Mouse (Mus musculus): Measurements from ENCODE around the gene Zfp280d. TPM values are rescaled to one million over a fixed set of nuclear protein-coding genes. Genes with fewer than 3 reads are reported as not detected.
"Not testable (repeated sequence)": the region's sequence is repeated elsewhere in the genome, so short reads cannot be mapped to it uniquely, and the experiment has no call there.

The Zfp280d gene
- polyA plus RNA-seq, 1 experiment from 2014 or later = 28.4 TPM

GRCm38 (mm10) chr9:72375639-72376038, 101.0 kb downstream of the Zfp280d start:
- H3K4me1 ChIP-seq = no peaks in the 10 kb centered on the region
- 71% methylated on average over 3 of the region's 3 CpGs for WGBS
- no peaks in the 10 kb centered on the region for H3K9me3 ChIP-seq
- no peak overlapping the region for H3K4me2 ChIP-seq
- H3K4me3 ChIP-seq (replicated peaks) = no peak overlapping the region
- H3K27me3 ChIP-seq (replicated peaks) = no peaks in the 10 kb centered on the region
- no peak overlapping the region for H3K9ac ChIP-seq
- no peak overlapping the region for H3K27ac ChIP-seq
- no peaks in the 10 kb centered on the region for H3K36me3 ChIP-seq
- ATAC-seq (ENCODE audit: insufficient read depth, low FRiP score, low read depth) = no peak

GRCm38 (mm10) chr9:72385786-72386185, 111.1 kb downstream of the Zfp280d start:
- Histone ChIP-seq H3K9me3 (no peaks in the 10 kb centered on the region), H3K4me2 (no peak overlapping the region), H3K27ac (no peak overlapping the region), H3K4me3 (replicated peaks) (no peak overlapping the region), H3K9ac (no peak overlapping the region), H3K36me3 (no peaks in the 10 kb centered on the region), H3K27me3 (replicated peaks) (no peaks in the 10 kb centered on the region), H3K4me1 (no peaks in the 10 kb centered on the region)
- WGBS = 77% methylated on average over 7 of the region's 7 CpGs
- ATAC-seq (ENCODE audit: insufficient read depth, low FRiP score, low read depth) = no peak

- no peaks in the 10 kb centered on the region for H3K4me1 ChIP-seq
- 78% methylated on average over 4 of the region's 4 CpGs for WGBS
- ATAC-seq (ENCODE audit: insufficient read depth, low FRiP score, low read depth) = no peak
- no peak overlapping the region for H3K4me3 ChIP-seq (replicated peaks)
- no peak overlapping the region for H3K4me2 ChIP-seq
- no peak overlapping the region for H3K27ac ChIP-seq
- H3K36me3 ChIP-seq = no peaks in the 10 kb centered on the region
- no peak overlapping the region for H3K9ac ChIP-seq
- H3K27me3 ChIP-seq (replicated peaks) = no peaks in the 10 kb centered on the region
- no peaks in the 10 kb centered on the region for H3K9me3 ChIP-seq
Observed at GRCm38 (mm10) chr9:72388934-72389333, 114.3 kb downstream of the Zfp280d start.

- no peak for ATAC-seq (ENCODE audit: insufficient read depth, low FRiP score, low read depth)
- H3K36me3 ChIP-seq = no peaks in the 10 kb centered on the region
- no peaks in the 10 kb centered on the region for H3K27me3 ChIP-seq (replicated peaks)
- H3K4me1 ChIP-seq = no peaks in the 10 kb centered on the region
- WGBS = 72% methylated on average over 14 of the region's 14 CpGs
- no peak overlapping the region for H3K9ac ChIP-seq
- no peak overlapping the region for H3K4me3 ChIP-seq (replicated peaks)
- no peak overlapping the region for H3K4me2 ChIP-seq
- no peaks in the 10 kb centered on the region for H3K9me3 ChIP-seq
- no peak overlapping the region for H3K27ac ChIP-seq
Observed at GRCm38 (mm10) chr9:72389431-72390002, 114.9 kb downstream of the Zfp280d start.

GRCm38 (mm10) chr9:72390321-72391077, 115.8 kb downstream of the Zfp280d start:
- no peaks in the 10 kb centered on the region for H3K36me3 ChIP-seq
- no peak overlapping the region for H3K27ac ChIP-seq
- H3K4me1 ChIP-seq = no peaks in the 10 kb centered on the region
- no peaks in the 10 kb centered on the region for H3K9me3 ChIP-seq
- H3K4me3 ChIP-seq (replicated peaks) = no peak overlapping the region
- no peak overlapping the region for H3K4me2 ChIP-seq
- 73% methylated on average over 12 of the region's 12 CpGs for WGBS
- no peak overlapping the region for H3K9ac ChIP-seq
- ATAC-seq (ENCODE audit: insufficient read depth, low FRiP score, low read depth) = no peak
- no peaks in the 10 kb centered on the region for H3K27me3 ChIP-seq (replicated peaks)

GRCm38 (mm10) chr9:72392686-72393085, 118.0 kb downstream of the Zfp280d start:
- WGBS = 86% methylated on average over 7 of the region's 7 CpGs
- no peak for ATAC-seq (ENCODE audit: insufficient read depth, low FRiP score, low read depth)

GRCm38 (mm10) chr9:72393238-72393637, 118.6 kb downstream of the Zfp280d start:
- 84% methylated on average over 15 of the region's 15 CpGs for WGBS
- H3K36me3 ChIP-seq = no peaks in the 10 kb centered on the region
- no peak overlapping the region for H3K9ac ChIP-seq
- H3K27ac ChIP-seq = no peak overlapping the region
- no peak overlapping the region for H3K4me2 ChIP-seq
- H3K4me1 ChIP-seq = no peaks in the 10 kb centered on the region
- H3K27me3 ChIP-seq (replicated peaks) = no peaks in the 10 kb centered on the region
- H3K9me3 ChIP-seq = no peaks in the 10 kb centered on the region
- H3K4me3 ChIP-seq (replicated peaks) = no peak overlapping the region
- ATAC-seq (ENCODE audit: insufficient read depth, low FRiP score, low read depth) = no peak

More at GRCm38 (mm10) chr9:72392686-72393085, 118.0 kb downstream of the Zfp280d start:
- Histone ChIP-seq H3K36me3 (no peaks in the 10 kb centered on the region), H3K4me1 (no peaks in the 10 kb centered on the region), H3K27ac (no peak overlapping the region), H3K4me3 (replicated peaks) (no peak overlapping the region), H3K9me3 (no peaks in the 10 kb centered on the region), H3K4me2 (no peak overlapping the region), H3K27me3 (replicated peaks) (no peaks in the 10 kb centered on the region), H3K9ac (no peak overlapping the region)

GRCm38 (mm10) chr9:72393869-72394341, 119.2 kb downstream of the Zfp280d start:
- 71% methylated on average over 8 of the region's 8 CpGs for WGBS
- no peak for ATAC-seq (ENCODE audit: insufficient read depth, low FRiP score, low read depth)
- H3K4me3 ChIP-seq (replicated peaks) = no peak overlapping the region
- H3K27me3 ChIP-seq (replicated peaks) = no peaks in the 10 kb centered on the region
- no peak overlapping the region for H3K27ac ChIP-seq
- no peaks in the 10 kb centered on the region for H3K36me3 ChIP-seq
- no peaks in the 10 kb centered on the region for H3K4me1 ChIP-seq
- H3K4me2 ChIP-seq = no peak overlapping the region
- no peaks in the 10 kb centered on the region for H3K9me3 ChIP-seq
- no peak overlapping the region for H3K9ac ChIP-seq

- no peak overlapping the region for H3K9ac ChIP-seq
- no peak overlapping the region for H3K4me2 ChIP-seq
- no peak overlapping the region for H3K4me3 ChIP-seq (replicated peaks)
- ATAC-seq (ENCODE audit: insufficient read depth, low FRiP score, low read depth) = no peak
- no peak overlapping the region for H3K27ac ChIP-seq
- 42% methylated on average over 4 of the region's 4 CpGs for WGBS
- H3K27me3 ChIP-seq (replicated peaks) = no peaks in the 10 kb centered on the region
- H3K9me3 ChIP-seq = no peaks in the 10 kb centered on the region
- no peaks in the 10 kb centered on the region for H3K36me3 ChIP-seq
- H3K4me1 ChIP-seq = no peaks in the 10 kb centered on the region
Observed at GRCm38 (mm10) chr9:72400121-72400520, 125.5 kb downstream of the Zfp280d start.

- not testable (repeated sequence) for H3K4me1 ChIP-seq; H3K36me3 ChIP-seq; H3K27ac ChIP-seq; H3K27me3 ChIP-seq (replicated peaks); ATAC-seq (ENCODE audit: insufficient read depth, low FRiP score, low read depth); H3K9ac ChIP-seq; H3K4me3 ChIP-seq (replicated peaks); H3K4me2 ChIP-seq; H3K9me3 ChIP-seq
- 76% methylated on average over 4 of the region's 4 CpGs for WGBS
Observed at GRCm38 (mm10) chr9:72401769-72402168, 127.1 kb downstream of the Zfp280d start.

- Histone ChIP-seq H3K9ac (no peak overlapping the region), H3K36me3 (no peaks in the 10 kb centered on the region), H3K9me3 (no peaks in the 10 kb centered on the region), H3K4me2 (no peak overlapping the region), H3K27me3 (replicated peaks) (no peaks in the 10 kb centered on the region), H3K4me1 (no peaks in the 10 kb centered on the region), H3K27ac (no peak overlapping the region), H3K4me3 (replicated peaks) (no peak overlapping the region)
- ATAC-seq (ENCODE audit: insufficient read depth, low FRiP score, low read depth) = no peak
- WGBS = 75% methylated on average over 6 of the region's 6 CpGs
Observed at GRCm38 (mm10) chr9:72403421-72403820, 128.8 kb downstream of the Zfp280d start.

GRCm38 (mm10) chr9:72404446-72404845, 129.8 kb downstream of the Zfp280d start:
- H3K9ac ChIP-seq = no peak overlapping the region
- H3K27me3 ChIP-seq (replicated peaks) = no peaks in the 10 kb centered on the region
- H3K36me3 ChIP-seq = no peaks in the 10 kb centered on the region
- H3K4me1 ChIP-seq = no peaks in the 10 kb centered on the region
- no peak for ATAC-seq (ENCODE audit: insufficient read depth, low FRiP score, low read depth)
- no peak overlapping the region for H3K4me2 ChIP-seq
- no peak overlapping the region for H3K4me3 ChIP-seq (replicated peaks)
- WGBS = 86% methylated on average over 8 of the region's 8 CpGs
- H3K9me3 ChIP-seq = no peaks in the 10 kb centered on the region
- H3K27ac ChIP-seq = no peak overlapping the region
